Mouse (Mus musculus): Measurements from ENCODE around the gene Arhgap31. TPM values are rescaled to one million over a fixed set of nuclear protein-coding genes. Genes with fewer than 3 reads are reported as not detected.

The Arhgap31 gene
- polyA plus RNA-seq, 1 experiment from 2014 or later, result 14.3 TPM

- WGBS, result 39% methylated on average over 10 of the region's 10 CpGs
- H3K27me3 ChIP-seq, result no peaks in the 10 kb centered on the region
- H3K27ac ChIP-seq, result peak overlapping the region; percentile 73
- H3K36me3 ChIP-seq, result no peaks in the 10 kb centered on the region
- no peak overlapping the region for H3K4me3 ChIP-seq
- H3K4me1 ChIP-seq, result peaks cover 9% of the 10 kb centered on the region
- no peaks in the 10 kb centered on the region for H3K9me3 ChIP-seq
- no peak for ATAC-seq (ENCODE audit: insufficient number of reproducible peaks, insufficient read depth, low FRiP score, low TSS enrichment)
- H3K4me2 ChIP-seq (replicated peaks), result peak overlapping the region; percentile 26
- H3K9ac ChIP-seq, result no peak overlapping the region
These were observed 76.0 kb downstream of the Arhgap31 start for GRCm38 (mm10) chr16:38637085-38637484.

GRCm38 (mm10) chr16:38636682-38637081 lies 76.4 kb downstream of the Arhgap31 start:
- 18% methylated on average over 9 of the region's 9 CpGs for WGBS
- no peak overlapping the region for H3K4me3 ChIP-seq
- ATAC-seq (ENCODE audit: insufficient number of reproducible peaks, insufficient read depth, low FRiP score, low TSS enrichment), result 0 out of 2 replicates have a peak, but pooled peaks have one; percentile 49

GRCm38 (mm10) chr16:38635833-38636390 lies 77.2 kb downstream of the Arhgap31 start:
- no peak for ATAC-seq (ENCODE audit: insufficient number of reproducible peaks, insufficient read depth, low FRiP score, low TSS enrichment)
- Histone ChIP-seq H3K9ac (no peak overlapping the region), H3K9me3 (no peaks in the 10 kb centered on the region), H3K27ac (0 out of 2 replicates have a peak overlapping the region, but pooled peaks have one; percentile 73), H3K36me3 (no peaks in the 10 kb centered on the region), H3K4me1 (peaks cover 9% of the 10 kb centered on the region), H3K4me2 (replicated peaks) (no peak overlapping the region), H3K4me3 (no peak overlapping the region), H3K27me3 (no peaks in the 10 kb centered on the region)
- WGBS, result 45% methylated on average over 8 of the region's 8 CpGs

More at GRCm38 (mm10) chr16:38636682-38637081, 76.4 kb downstream of the Arhgap31 start:
- peak overlapping the region; percentile 26 for H3K4me2 ChIP-seq (replicated peaks)
- H3K4me1 ChIP-seq, result peaks cover 9% of the 10 kb centered on the region
- no peaks in the 10 kb centered on the region for H3K27me3 ChIP-seq
- H3K27ac ChIP-seq, result peak overlapping the region; percentile 73
- H3K36me3 ChIP-seq, result no peaks in the 10 kb centered on the region
- H3K9ac ChIP-seq, result no peak overlapping the region
- H3K9me3 ChIP-seq, result no peaks in the 10 kb centered on the region

- Histone ChIP-seq H3K4me2 (replicated peaks) (no peak overlapping the region), H3K27me3 (no peaks in the 10 kb centered on the region), H3K9ac (no peak overlapping the region), H3K27ac (no peak overlapping the region), H3K4me3 (no peak overlapping the region), H3K4me1 (peaks cover 9% of the 10 kb centered on the region), H3K9me3 (no peaks in the 10 kb centered on the region), H3K36me3 (no peaks in the 10 kb centered on the region)
- no peak for ATAC-seq (ENCODE audit: insufficient number of reproducible peaks, insufficient read depth, low FRiP score, low TSS enrichment)
- 61% methylated on average over 6 of the region's 6 CpGs for WGBS
These were observed 80.9 kb downstream of the Arhgap31 start for GRCm38 (mm10) chr16:38632147-38632546.

GRCm38 (mm10) chr16:38625811-38626369 lies 87.2 kb downstream of the Arhgap31 start:
- H3K36me3 ChIP-seq, result peaks cover 2% of the 10 kb centered on the region; the same call in 1 of the 2 replicates
- no peaks in the 10 kb centered on the region for H3K9me3 ChIP-seq
- no peak overlapping the region for H3K4me3 ChIP-seq
- H3K9ac ChIP-seq, result no peak overlapping the region
- H3K4me1 ChIP-seq, result no peaks in the 10 kb centered on the region
- ATAC-seq (ENCODE audit: insufficient number of reproducible peaks, insufficient read depth, low FRiP score, low TSS enrichment), result no peak
- no peak overlapping the region for H3K27ac ChIP-seq
- no peaks in the 10 kb centered on the region for H3K27me3 ChIP-seq
- no peak overlapping the region for H3K4me2 ChIP-seq (replicated peaks)
- WGBS, result 82% methylated on average over 10 of the region's 10 CpGs

- peaks cover 7% of the 10 kb centered on the region; the same call in 1 of the 2 replicates for H3K36me3 ChIP-seq
- H3K4me3 ChIP-seq, result no peak overlapping the region
- H3K4me2 ChIP-seq (replicated peaks), result no peak overlapping the region
- no peaks in the 10 kb centered on the region for H3K27me3 ChIP-seq
- no peak for ATAC-seq (ENCODE audit: insufficient number of reproducible peaks, insufficient read depth, low FRiP score, low TSS enrichment)
- H3K9me3 ChIP-seq, result no peaks in the 10 kb centered on the region
- no peak overlapping the region for H3K27ac ChIP-seq
- no peaks in the 10 kb centered on the region for H3K4me1 ChIP-seq
- 91% methylated on average over 7 of the region's 7 CpGs for WGBS
- no peak overlapping the region for H3K9ac ChIP-seq
These were observed 87.7 kb downstream of the Arhgap31 start for GRCm38 (mm10) chr16:38625411-38625810.

GRCm38 (mm10) chr16:38624303-38624702 lies 88.8 kb downstream of the Arhgap31 start:
- Histone ChIP-seq H3K27ac (no peak overlapping the region), H3K36me3 (peaks cover 14% of the 10 kb centered on the region; the same call in 1 of the 2 replicates), H3K4me3 (no peak overlapping the region), H3K9me3 (no peaks in the 10 kb centered on the region), H3K4me1 (no peaks in the 10 kb centered on the region), H3K27me3 (no peaks in the 10 kb centered on the region), H3K9ac (no peak overlapping the region), H3K4me2 (replicated peaks) (no peak overlapping the region)
- 86% methylated on average over 11 of the region's 11 CpGs for WGBS
- no peak for ATAC-seq (ENCODE audit: insufficient number of reproducible peaks, insufficient read depth, low FRiP score, low TSS enrichment)

GRCm38 (mm10) chr16:38622283-38622682 lies 90.8 kb downstream of the Arhgap31 start:
- ATAC-seq (ENCODE audit: insufficient number of reproducible peaks, insufficient read depth, low FRiP score, low TSS enrichment), result no peak
- no peak overlapping the region for H3K9ac ChIP-seq
- H3K36me3 ChIP-seq, result peaks cover 14% of the 10 kb centered on the region; the same call in 1 of the 2 replicates
- H3K9me3 ChIP-seq, result no peaks in the 10 kb centered on the region
- H3K4me3 ChIP-seq, result no peak overlapping the region
- H3K27me3 ChIP-seq, result no peaks in the 10 kb centered on the region
- no peaks in the 10 kb centered on the region for H3K4me1 ChIP-seq
- no peak overlapping the region for H3K27ac ChIP-seq
- no peak overlapping the region for H3K4me2 ChIP-seq (replicated peaks)
- WGBS, result 72% methylated on average over 2 of the region's 2 CpGs

- no peaks in the 10 kb centered on the region for H3K27me3 ChIP-seq
- ATAC-seq (ENCODE audit: insufficient number of reproducible peaks, insufficient read depth, low FRiP score, low TSS enrichment), result no peak
- no peak overlapping the region for H3K4me3 ChIP-seq
- H3K4me1 ChIP-seq, result no peaks in the 10 kb centered on the region
- no peak overlapping the region for H3K9ac ChIP-seq
- peaks cover 14% of the 10 kb centered on the region; the same call in 1 of the 2 replicates for H3K36me3 ChIP-seq
- H3K27ac ChIP-seq, result no peak overlapping the region
- no peaks in the 10 kb centered on the region for H3K9me3 ChIP-seq
- no peak overlapping the region for H3K4me2 ChIP-seq (replicated peaks)
- 95% methylated on average over 16 of the region's 16 CpGs for WGBS
These were observed 92.2 kb downstream of the Arhgap31 start for GRCm38 (mm10) chr16:38620696-38621450.

GRCm38 (mm10) chr16:38619054-38619453 lies 94.0 kb downstream of the Arhgap31 start:
- no peak overlapping the region for H3K4me3 ChIP-seq
- H3K27ac ChIP-seq, result no peak overlapping the region
- no peak for ATAC-seq (ENCODE audit: insufficient number of reproducible peaks, insufficient read depth, low FRiP score, low TSS enrichment)
- no peak overlapping the region for H3K4me2 ChIP-seq (replicated peaks)
- WGBS, result 17% methylated on average over 6 of the region's 6 CpGs
- no peak overlapping the region for H3K9ac ChIP-seq
- H3K4me1 ChIP-seq, result no peaks in the 10 kb centered on the region
- H3K9me3 ChIP-seq, result no peaks in the 10 kb centered on the region
- no peaks in the 10 kb centered on the region for H3K27me3 ChIP-seq
- peaks cover 16% of the 10 kb centered on the region; the same call in 1 of the 2 replicates for H3K36me3 ChIP-seq

- no peak overlapping the region for H3K4me3 ChIP-seq
- H3K27ac ChIP-seq, result no peak overlapping the region
- H3K27me3 ChIP-seq, result no peaks in the 10 kb centered on the region
- no peak overlapping the region for H3K9ac ChIP-seq
- WGBS, result 93% methylated on average over 13 of the region's 13 CpGs
- H3K4me2 ChIP-seq (replicated peaks), result no peak overlapping the region
- peaks cover 18% of the 10 kb centered on the region; the same call in 1 of the 2 replicates for H3K36me3 ChIP-seq
- ATAC-seq (ENCODE audit: insufficient number of reproducible peaks, insufficient read depth, low FRiP score, low TSS enrichment), result no peak
- H3K9me3 ChIP-seq, result no peaks in the 10 kb centered on the region
- H3K4me1 ChIP-seq, result peaks cover under 1% of the 10 kb centered on the region; the same call in 1 of the 2 replicates
These were observed 95.1 kb downstream of the Arhgap31 start for GRCm38 (mm10) chr16:38617977-38618376.
